Mouse (Mus musculus): ENCODE results near the gene Pdzd2. TPM values are rescaled to one million over a fixed set of nuclear protein-coding genes. Genes with fewer than 3 reads are reported as not detected.

Gene Pdzd2
- polyA plus RNA-seq, 1 experiment from 2014 or later = 21.8 TPM

DNA sequence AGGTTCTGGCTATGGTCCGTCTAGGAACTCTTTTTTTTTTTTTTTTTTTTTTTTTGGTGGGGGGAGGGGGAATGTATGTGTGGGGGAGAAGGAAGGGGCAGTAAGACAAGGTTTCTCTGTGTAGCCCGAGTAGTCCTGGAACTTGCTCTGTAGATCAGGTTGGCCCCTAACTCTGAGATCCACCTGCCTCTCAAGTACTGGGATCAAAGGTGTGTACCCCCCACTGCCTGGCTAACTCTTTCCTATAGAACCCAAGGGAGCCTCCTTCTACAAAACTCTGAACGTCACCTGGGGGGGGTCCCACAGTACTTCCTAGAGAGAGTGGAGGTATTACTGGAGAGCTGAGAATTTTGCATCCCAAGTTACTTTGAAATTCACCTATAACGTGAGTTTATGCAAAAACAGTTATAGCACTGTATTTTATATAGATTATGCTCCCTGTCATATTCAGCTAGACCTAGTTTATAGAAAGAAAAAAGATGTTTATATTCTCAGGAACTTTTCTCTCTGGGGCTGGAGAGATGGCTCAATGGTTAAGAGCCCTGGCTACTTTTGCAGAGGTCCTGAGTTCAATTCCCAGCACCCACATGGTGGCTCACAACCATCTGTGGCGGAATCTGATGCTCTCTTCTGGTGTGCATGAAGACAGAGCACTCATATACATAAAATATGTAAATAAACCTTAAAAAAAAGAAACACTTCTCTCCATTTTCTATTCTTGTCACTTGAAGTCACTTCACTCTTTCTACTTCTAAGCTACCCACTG, 191.9 kb downstream of the Pdzd2 start:
- Histone ChIP-seq H3K4me1 (peaks cover 54% of the 10 kb centered on the region), H3K4me3 (no peak overlapping the region), H3K36me3 (no peaks in the 10 kb centered on the region), H3K27ac (no peak overlapping the region), H3K27me3 (no peaks in the 10 kb centered on the region), H3K4me2 (peak overlapping the region; percentile 9; the same call in 1 of the 2 replicates), H3K9ac (no peak overlapping the region), H3K9me3 (no peaks in the 10 kb centered on the region)
- no peak for ATAC-seq (ENCODE audit: insufficient number of reproducible peaks, insufficient read depth, low FRiP score, low TSS enrichment, low read depth)
- WGBS = 63% methylated on average over 5 of the region's 5 CpGs

DNA sequence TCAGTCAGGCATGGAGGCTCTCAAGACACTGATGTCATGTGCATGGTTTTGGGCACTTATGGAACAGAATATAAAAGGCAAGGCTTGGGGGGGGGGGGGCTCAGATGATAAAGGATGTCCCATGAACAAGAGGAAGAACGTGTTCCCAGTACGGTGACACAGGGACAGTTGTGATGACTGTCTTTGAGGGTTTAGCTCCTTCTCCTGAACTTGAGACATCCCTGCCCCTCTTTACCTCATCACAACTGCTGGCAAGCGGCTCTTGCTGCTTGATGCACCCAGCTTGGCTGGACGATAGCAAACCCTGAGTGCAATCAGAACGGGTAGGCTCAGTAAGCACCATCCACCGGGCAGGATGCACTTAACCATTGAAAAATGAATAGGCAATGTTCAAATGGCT, 192.9 kb downstream of the Pdzd2 start:
- Histone ChIP-seq H3K9ac (no peak overlapping the region), H3K9me3 (no peaks in the 10 kb centered on the region), H3K27me3 (no peaks in the 10 kb centered on the region), H3K4me2 (no peak overlapping the region), H3K27ac (no peak overlapping the region), H3K4me1 (peaks cover 54% of the 10 kb centered on the region), H3K4me3 (no peak overlapping the region), H3K36me3 (no peaks in the 10 kb centered on the region)
- no peak for ATAC-seq (ENCODE audit: insufficient number of reproducible peaks, insufficient read depth, low FRiP score, low TSS enrichment, low read depth)
- WGBS = 81% methylated on average over 6 of the region's 6 CpGs

DNA sequence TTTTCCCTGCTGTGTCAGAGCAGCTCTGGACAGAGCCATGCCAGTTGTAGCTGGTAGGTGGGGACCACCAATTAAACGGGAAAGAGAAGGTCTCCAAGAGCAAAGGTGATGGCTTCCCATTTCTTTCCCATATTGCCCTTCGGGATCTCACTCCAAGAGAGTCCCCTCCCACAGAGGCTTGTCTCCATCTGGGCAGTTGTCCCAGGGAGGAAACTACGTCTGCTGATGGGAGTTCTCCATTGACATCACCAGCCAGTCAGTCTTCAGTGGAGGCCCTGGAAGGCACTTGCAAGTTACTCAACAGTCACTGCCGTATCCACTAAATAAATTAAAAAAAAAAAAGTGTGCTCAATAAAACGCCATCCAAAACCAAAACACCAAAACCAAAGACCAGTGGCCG, 194.1 kb downstream of the Pdzd2 start:
- Histone ChIP-seq H3K4me1 (peaks cover 51% of the 10 kb centered on the region), H3K4me3 (no peak overlapping the region), H3K4me2 (no peak overlapping the region), H3K9me3 (no peaks in the 10 kb centered on the region), H3K27ac (no peak overlapping the region), H3K27me3 (no peaks in the 10 kb centered on the region), H3K36me3 (no peaks in the 10 kb centered on the region), H3K9ac (no peak overlapping the region)
- ATAC-seq (ENCODE audit: insufficient number of reproducible peaks, insufficient read depth, low FRiP score, low TSS enrichment, low read depth) = no peak
- 70% methylated on average over 6 of the region's 6 CpGs for WGBS

DNA sequence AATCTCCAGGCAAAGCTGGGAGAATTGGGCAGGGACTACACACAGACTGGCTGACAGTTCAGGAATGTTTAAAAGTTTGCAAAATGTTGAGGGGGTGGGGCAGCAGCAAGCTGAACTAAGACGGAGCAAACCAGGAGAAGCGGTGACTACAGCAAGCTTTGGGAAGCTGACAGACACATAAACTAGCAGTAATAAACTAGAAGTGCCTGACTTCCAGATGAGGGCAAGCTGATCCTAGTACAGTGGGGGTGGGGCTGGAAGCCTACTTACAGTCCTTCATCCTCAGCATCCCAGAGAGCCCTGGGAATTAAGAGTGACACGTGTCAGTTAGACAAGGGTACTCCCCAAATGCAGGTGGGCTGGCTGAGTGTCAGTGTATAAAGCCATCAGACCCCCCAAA, 194.5 kb downstream of the Pdzd2 start:
- H3K9me3 ChIP-seq = no peaks in the 10 kb centered on the region
- peaks cover 46% of the 10 kb centered on the region for H3K4me1 ChIP-seq
- H3K36me3 ChIP-seq = no peaks in the 10 kb centered on the region
- 38% methylated on average over 3 of the region's 3 CpGs for WGBS
- no peak for ATAC-seq (ENCODE audit: insufficient number of reproducible peaks, insufficient read depth, low FRiP score, low TSS enrichment, low read depth)
- H3K27ac ChIP-seq = no peak overlapping the region
- H3K27me3 ChIP-seq = no peaks in the 10 kb centered on the region
- no peak overlapping the region for H3K4me2 ChIP-seq
- 0 out of 2 replicates have a peak overlapping the region, but pooled peaks have one; percentile 36 for H3K9ac ChIP-seq
- H3K4me3 ChIP-seq = no peak overlapping the region

DNA sequence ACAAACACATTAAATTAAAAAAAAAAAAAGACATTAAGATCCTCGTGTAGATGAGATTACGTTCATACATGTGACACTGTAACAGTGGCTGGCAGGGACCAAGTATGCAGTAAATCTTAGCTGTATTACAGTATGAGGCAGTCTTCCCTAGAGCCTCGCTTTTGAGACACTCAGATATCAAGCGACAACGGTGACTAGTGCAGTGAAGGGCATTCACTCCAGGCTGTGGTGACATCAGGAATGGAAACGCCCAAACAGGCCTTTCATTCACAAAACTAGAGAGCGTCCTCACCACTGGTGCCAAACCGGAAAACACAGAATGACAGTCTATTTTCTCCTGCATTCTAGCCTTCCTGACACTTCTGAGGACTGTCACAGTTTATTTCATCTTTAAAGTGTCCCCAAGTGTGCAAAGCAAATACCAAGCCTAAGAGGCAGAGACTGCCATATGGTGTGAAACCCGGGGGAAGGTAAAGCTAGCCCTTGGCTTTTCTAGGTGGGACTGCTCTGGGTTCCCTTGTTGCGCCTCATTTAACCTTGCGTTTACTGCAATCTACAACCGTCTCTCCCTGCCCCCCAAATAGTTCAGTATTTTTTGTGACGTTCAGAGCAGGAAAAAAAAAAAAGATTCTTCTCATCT, 195.9 kb downstream of the Pdzd2 start:
- 63% methylated on average over 13 of the region's 13 CpGs for WGBS
- H3K27me3 ChIP-seq = no peaks in the 10 kb centered on the region
- no peaks in the 10 kb centered on the region for H3K36me3 ChIP-seq
- H3K4me1 ChIP-seq = peaks cover 44% of the 10 kb centered on the region
- H3K4me2 ChIP-seq = no peak overlapping the region
- no peak overlapping the region for H3K27ac ChIP-seq
- ATAC-seq (ENCODE audit: insufficient number of reproducible peaks, insufficient read depth, low FRiP score, low TSS enrichment, low read depth) = no peak
- H3K9ac ChIP-seq = no peak overlapping the region
- no peak overlapping the region for H3K4me3 ChIP-seq
- no peaks in the 10 kb centered on the region for H3K9me3 ChIP-seq

DNA sequence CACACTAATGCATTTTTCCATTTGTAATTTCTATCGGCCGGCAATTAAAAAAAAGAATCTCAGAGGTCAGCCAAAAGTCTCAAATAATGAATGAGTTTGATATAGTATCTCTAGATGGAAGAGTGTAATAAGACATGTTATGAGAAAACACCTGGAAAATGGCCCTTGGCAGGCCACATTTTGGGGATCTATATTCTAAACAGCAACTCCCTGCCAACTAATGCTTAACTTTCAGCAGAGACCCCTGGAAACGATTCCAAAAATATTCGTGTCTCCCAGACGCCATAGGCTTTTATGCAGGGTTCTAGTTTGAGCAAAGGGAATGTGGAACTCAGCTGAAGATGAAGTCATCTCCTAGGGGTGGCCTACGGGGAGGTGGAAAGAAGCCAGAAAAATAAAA, 197.4 kb downstream of the Pdzd2 start:
- H3K27ac ChIP-seq = no peak overlapping the region
- H3K27me3 ChIP-seq = no peaks in the 10 kb centered on the region
- no peaks in the 10 kb centered on the region for H3K9me3 ChIP-seq
- peaks cover 38% of the 10 kb centered on the region for H3K4me1 ChIP-seq
- no peak overlapping the region for H3K4me2 ChIP-seq
- H3K36me3 ChIP-seq = no peaks in the 10 kb centered on the region
- no peak overlapping the region for H3K9ac ChIP-seq
- no peak for ATAC-seq (ENCODE audit: insufficient number of reproducible peaks, insufficient read depth, low FRiP score, low TSS enrichment, low read depth)
- WGBS = 64% methylated on average over 6 of the region's 6 CpGs
- H3K4me3 ChIP-seq = no peak overlapping the region

DNA sequence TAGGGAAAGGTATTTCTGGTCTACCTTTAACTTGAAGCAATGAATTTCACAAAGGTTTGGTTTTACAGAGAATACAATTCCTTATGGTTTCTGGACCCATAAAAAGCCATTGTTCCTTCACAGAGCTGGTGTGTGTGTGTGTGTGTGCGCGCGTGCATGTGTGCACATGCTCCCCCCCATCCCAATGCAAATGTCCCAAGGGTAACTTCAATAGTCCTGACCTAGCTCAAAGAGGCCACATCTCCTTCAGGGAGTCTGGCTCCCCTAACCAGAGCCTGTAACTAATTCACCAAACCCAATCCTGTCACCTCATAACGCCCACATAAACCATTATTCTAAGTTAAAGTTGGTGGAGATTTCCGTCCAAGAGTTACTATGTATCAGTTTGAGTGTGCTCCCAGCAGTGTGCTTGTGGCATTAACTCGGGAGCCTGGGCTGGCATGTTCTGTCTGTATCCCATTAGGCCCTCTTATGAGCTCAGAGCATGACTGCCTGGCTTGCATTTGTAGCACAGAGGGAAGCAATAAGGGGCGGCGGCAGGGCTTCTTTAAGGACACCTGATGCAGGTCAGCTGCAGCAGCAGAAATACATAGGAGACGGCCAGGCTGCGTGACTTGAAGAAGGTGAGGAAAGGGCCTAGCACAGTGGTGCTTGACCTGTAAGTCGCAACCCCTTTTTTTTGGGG, 200.0 kb downstream of the Pdzd2 start:
- no peaks in the 10 kb centered on the region for H3K36me3 ChIP-seq
- no peak overlapping the region for H3K4me2 ChIP-seq
- no peak overlapping the region for H3K9ac ChIP-seq
- ATAC-seq (ENCODE audit: insufficient number of reproducible peaks, insufficient read depth, low FRiP score, low TSS enrichment, low read depth) = no peak
- H3K9me3 ChIP-seq = no peaks in the 10 kb centered on the region
- H3K4me3 ChIP-seq = no peak overlapping the region
- H3K27me3 ChIP-seq = no peaks in the 10 kb centered on the region
- no peak overlapping the region for H3K27ac ChIP-seq
- WGBS = 53% methylated on average over 11 of the region's 11 CpGs
- H3K4me1 ChIP-seq = peaks cover 23% of the 10 kb centered on the region

DNA sequence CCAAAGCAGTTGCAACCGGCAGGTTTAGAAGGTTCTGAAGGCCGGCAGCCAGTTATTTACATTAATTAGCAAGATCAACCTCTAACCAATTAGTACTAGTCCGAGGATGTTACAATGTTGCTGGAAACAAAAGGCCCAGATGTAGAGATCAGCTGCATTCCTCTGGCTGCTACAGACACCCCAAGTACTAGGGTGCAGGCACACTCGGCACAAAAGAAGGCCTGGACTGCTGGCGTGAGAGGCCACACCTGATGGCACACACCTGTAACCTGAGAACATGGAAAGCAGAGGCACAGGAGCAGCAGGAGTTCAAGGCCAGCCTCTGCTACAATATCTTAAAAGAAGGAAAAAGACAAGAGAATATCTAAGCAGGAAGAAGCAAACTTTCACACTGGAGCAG, 206.5 kb downstream of the Pdzd2 start:
- Histone ChIP-seq H3K27ac (no peak overlapping the region), H3K4me1 (no peaks in the 10 kb centered on the region), H3K27me3 (no peaks in the 10 kb centered on the region), H3K9ac (no peak overlapping the region), H3K9me3 (no peaks in the 10 kb centered on the region), H3K4me3 (no peak overlapping the region), H3K4me2 (no peak overlapping the region), H3K36me3 (no peaks in the 10 kb centered on the region)
- no peak for ATAC-seq (ENCODE audit: insufficient number of reproducible peaks, insufficient read depth, low FRiP score, low TSS enrichment, low read depth)
- WGBS = 75% methylated on average over 5 of the region's 5 CpGs

DNA sequence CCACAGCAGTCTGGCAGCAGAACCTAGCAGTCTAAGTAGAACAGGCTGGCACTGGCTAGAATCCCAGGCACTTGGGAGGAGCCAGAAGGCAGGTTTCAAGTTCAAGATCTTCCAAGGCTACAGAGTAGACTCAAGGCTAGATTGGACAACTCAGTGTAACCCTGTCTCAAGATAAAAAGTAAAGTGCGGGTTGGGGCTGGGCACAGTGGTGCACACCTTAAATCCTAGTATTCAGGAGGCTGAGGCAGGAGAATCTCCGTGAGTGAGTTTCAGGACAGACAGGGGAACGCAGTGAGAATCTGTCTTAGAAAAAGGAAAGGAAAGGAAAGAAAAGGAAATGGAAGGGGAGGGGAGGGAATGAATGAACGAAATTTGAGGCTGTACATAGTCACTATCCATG, 207.2 kb downstream of the Pdzd2 start:
- Histone ChIP-seq H3K4me2 (no peak overlapping the region), H3K4me1 (no peaks in the 10 kb centered on the region), H3K4me3 (no peak overlapping the region), H3K36me3 (no peaks in the 10 kb centered on the region), H3K9me3 (no peaks in the 10 kb centered on the region), H3K9ac (no peak overlapping the region), H3K27me3 (no peaks in the 10 kb centered on the region), H3K27ac (no peak overlapping the region)
- no peak for ATAC-seq (ENCODE audit: insufficient number of reproducible peaks, insufficient read depth, low FRiP score, low TSS enrichment, low read depth)
- 93% methylated on average over 4 of the region's 4 CpGs for WGBS

DNA sequence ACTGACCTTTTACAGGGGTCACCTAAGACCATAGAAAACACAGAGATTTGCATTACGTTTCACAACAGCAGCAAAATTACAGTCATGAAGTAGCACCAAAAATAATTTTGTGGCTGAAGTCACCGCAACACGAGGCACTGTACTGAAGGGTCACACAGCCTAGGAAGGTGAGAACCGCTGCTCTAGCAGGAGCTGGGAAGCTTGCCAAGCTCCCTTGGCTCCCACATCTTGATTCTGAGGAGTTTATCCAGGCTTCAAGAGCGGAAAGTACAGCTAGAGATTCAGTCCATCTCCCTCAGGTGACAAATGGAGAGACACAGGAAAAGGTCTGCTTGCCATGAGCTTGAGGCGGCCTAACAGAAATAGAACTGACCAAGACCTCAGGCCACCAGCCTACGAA, 216.9 kb downstream of the Pdzd2 start:
- Histone ChIP-seq H3K27me3 (no peaks in the 10 kb centered on the region), H3K4me2 (no peak overlapping the region), H3K27ac (no peak overlapping the region), H3K9ac (no peak overlapping the region), H3K4me3 (no peak overlapping the region), H3K36me3 (no peaks in the 10 kb centered on the region), H3K9me3 (peaks cover 7% of the 10 kb centered on the region; the same call in 1 of the 2 replicates), H3K4me1 (peaks cover 13% of the 10 kb centered on the region)
- 80% methylated on average over 7 of the region's 7 CpGs for WGBS
- ATAC-seq (ENCODE audit: insufficient number of reproducible peaks, insufficient read depth, low FRiP score, low TSS enrichment, low read depth) = no peak

DNA sequence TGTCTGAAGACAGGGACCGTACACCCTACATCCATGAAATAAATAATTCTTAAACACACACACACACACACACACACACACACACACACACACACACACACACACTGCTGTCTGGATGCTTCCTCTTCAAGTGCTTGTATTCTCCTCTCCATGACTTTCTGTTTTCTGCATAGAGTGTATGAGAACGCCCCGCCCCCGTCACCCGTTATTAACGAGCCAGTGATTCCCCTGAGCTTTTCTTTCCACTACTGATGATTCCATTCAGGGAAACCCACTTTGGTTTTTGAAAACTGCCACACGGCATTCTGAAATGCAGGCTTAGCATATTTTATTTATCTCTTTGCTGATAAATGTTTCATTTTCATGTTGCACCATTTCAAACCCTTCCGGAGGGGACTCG, 219.4 kb downstream of the Pdzd2 start:
- no peak overlapping the region for H3K4me3 ChIP-seq
- no peak for ATAC-seq (ENCODE audit: insufficient number of reproducible peaks, insufficient read depth, low FRiP score, low TSS enrichment, low read depth)
- H3K9me3 ChIP-seq = 0 out of 2 replicates have a peak, but pooled peaks cover 2% of the 10 kb centered on the region
- peaks cover 24% of the 10 kb centered on the region for H3K4me1 ChIP-seq
- WGBS = 72% methylated on average over 9 of the region's 9 CpGs
- H3K36me3 ChIP-seq = no peaks in the 10 kb centered on the region
- no peak overlapping the region for H3K27ac ChIP-seq
- H3K4me2 ChIP-seq = no peak overlapping the region
- no peaks in the 10 kb centered on the region for H3K27me3 ChIP-seq
- no peak overlapping the region for H3K9ac ChIP-seq
